Mouse (Mus musculus) forebrain, embryonic 15.5 days (tissue): Measurements from ENCODE around the gene Mvp. TPM values are rescaled to one million over a fixed set of nuclear protein-coding genes. Genes with fewer than 3 reads are reported as not detected.
A peak's percentile ranks its signal among the peaks of the same experiment; 100 is the strongest.

Source experiments
- ATAC-seq: fragments of 200-750 bp; cut with Nextera tagmentation; replicated peaks from 2 replicates; pipeline ENCODE4 v1.8.0; 2017; ENCODE audit warnings: mild to moderate bottlenecking, moderate TSS enrichment, moderate library complexity
- H3K27ac ChIP-seq: fragments of 300-500 bp; sonication (generic); replicated peaks from 2 replicates; pipeline ENCODE4 v1.5.1; 2015; ENCODE audit warnings: mild to moderate bottlenecking, inconsistent platforms
- H3K27me3 ChIP-seq: fragments of 300-500 bp; sonication (generic); 2 replicates; pipeline ENCODE4 v1.6.1; 2015; ENCODE audit warnings: inconsistent platforms
- H3K36me3 ChIP-seq: fragments of 300-500 bp; sonication (generic); 2 replicates; pipeline ENCODE4 v1.6.1; 2015; ENCODE audit warnings: mild to moderate bottlenecking, inconsistent platforms
- H3K4me1 ChIP-seq: fragments of 300-500 bp; sonication (generic); 2 replicates; pipeline ENCODE4 v1.6.1; 2015; ENCODE audit warnings: inconsistent platforms
- H3K4me2 ChIP-seq: fragments of 300-500 bp; sonication (generic); replicated peaks from 2 replicates; pipeline ENCODE4 v1.6.1; 2015; ENCODE audit warnings: mild to moderate bottlenecking, inconsistent platforms
- H3K4me3 ChIP-seq: fragments of 300-500 bp; sonication (generic); 2 replicates; pipeline ENCODE4 v1.5.1; 2015; ENCODE audit warnings: mild to moderate bottlenecking, inconsistent platforms
- H3K9ac ChIP-seq: fragments of 300-500 bp; sonication (generic); replicated peaks from 2 replicates; pipeline ENCODE4 v1.6.1; 2015; ENCODE audit warnings: mild to moderate bottlenecking, inconsistent platforms
- H3K9me3 ChIP-seq: fragments of 300-500 bp; sonication (generic); 2 replicates; pipeline ENCODE4 v1.6.1; 2016; ENCODE audit warnings: inconsistent platforms
- WGBS: fragments of 180-500 bp; shearing (Covaris S2); methylation state at CpG from one replicate; pipeline ENCODE4 v1.1.7; 2015; ENCODE audit warnings: mixed read lengths; 5-methylcytosine and 5-hydroxymethylcytosine counted together
- polyA plus RNA-seq: library from polyadenylated mRNA; unstranded; fragments of >200 nt; fragmentation: Nextera tagmentation; extraction: Ambion mirVana; gene quantifications from 2 replicates; pipeline ENCODE4 v1.2.1, GENCODE M21; 2015

The Mvp gene
- 3.0 and 3.5 TPM in 2 replicates for polyA plus RNA-seq

DNA sequence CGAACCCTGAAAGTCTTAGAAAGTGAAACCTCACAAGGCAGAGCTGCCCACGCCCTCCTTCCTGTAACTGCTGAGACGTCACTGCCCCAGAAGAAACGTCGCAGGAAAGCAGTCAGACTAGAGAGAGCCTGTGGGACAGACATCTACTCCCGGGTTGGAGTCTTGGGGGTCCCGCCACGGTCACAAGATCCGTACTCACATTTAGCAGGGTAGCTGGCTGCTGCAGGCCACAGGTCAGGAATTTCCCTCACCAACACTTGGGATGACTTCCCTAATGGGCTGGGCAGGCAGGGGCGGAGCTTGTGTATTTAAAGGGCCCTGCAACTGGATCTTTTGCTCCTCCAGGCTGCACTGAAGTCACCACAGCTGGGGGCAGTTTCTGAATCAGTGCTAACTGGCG is at the start of gene Mvp:
Gene Mvp (minus strand): TSS at position 302 of the 400 bp plus-strand sequence.
- WGBS = 76% methylated on average over 11 of the region's 11 CpGs
- H3K9me3 ChIP-seq = no peaks in the 10 kb centered on the region
- H3K36me3 ChIP-seq = peaks cover 17% of the 10 kb centered on the region
- no peak for ATAC-seq
- peak within 1 kb of the TSS; percentile 7; the same call in 1 of the 2 replicates for H3K4me2 ChIP-seq
- peaks cover 44% of the 10 kb centered on the region for H3K4me1 ChIP-seq
- H3K9ac ChIP-seq = no peak within 1 kb of the TSS
- no peaks in the 10 kb centered on the region for H3K27me3 ChIP-seq
- peak within 1 kb of the TSS; percentile 6; the same call in 1 of the 2 replicates for H3K4me3 ChIP-seq
- peak within 1 kb of the TSS; percentile 98; the same call in 1 of the 2 replicates for H3K27ac ChIP-seq

DNA sequence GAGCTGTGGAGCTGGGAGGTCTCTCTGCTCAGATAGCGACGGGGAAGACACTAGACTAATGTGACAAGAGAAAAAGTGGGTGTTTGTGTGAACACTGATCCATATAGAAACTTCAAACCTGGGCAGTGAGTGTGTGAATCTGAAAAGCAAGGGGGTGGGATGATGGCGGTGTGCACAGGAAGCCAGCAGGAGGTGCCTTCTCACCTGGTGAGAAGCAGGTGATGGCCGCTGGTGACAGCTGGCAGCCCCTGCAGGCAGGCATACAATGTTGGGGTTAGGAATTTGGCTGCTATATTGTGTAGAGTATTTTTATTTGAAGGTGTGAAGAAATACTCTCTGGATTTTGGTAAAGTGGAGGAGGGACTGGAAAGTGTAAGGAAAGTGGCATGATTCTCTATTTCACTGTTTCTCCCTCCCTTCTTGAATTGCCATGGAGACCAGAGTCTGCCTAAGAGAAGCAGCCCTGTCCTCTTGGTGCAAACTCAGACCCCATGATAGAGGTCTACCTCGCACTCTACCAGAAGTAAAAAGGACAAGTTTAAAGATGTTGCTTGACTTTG is 40.7 kb upstream of the Mvp start:
- Histone ChIP-seq H3K27me3 (no peaks in the 10 kb centered on the region), H3K9ac (no peak overlapping the region), H3K4me2 (no peak overlapping the region), H3K36me3 (no peaks in the 10 kb centered on the region), H3K4me3 (no peak overlapping the region), H3K27ac (no peak overlapping the region), H3K4me1 (no peaks in the 10 kb centered on the region), H3K9me3 (no peaks in the 10 kb centered on the region)
- ATAC-seq = no peak
- WGBS = 79% methylated on average over 5 of the region's 5 CpGs

DNA sequence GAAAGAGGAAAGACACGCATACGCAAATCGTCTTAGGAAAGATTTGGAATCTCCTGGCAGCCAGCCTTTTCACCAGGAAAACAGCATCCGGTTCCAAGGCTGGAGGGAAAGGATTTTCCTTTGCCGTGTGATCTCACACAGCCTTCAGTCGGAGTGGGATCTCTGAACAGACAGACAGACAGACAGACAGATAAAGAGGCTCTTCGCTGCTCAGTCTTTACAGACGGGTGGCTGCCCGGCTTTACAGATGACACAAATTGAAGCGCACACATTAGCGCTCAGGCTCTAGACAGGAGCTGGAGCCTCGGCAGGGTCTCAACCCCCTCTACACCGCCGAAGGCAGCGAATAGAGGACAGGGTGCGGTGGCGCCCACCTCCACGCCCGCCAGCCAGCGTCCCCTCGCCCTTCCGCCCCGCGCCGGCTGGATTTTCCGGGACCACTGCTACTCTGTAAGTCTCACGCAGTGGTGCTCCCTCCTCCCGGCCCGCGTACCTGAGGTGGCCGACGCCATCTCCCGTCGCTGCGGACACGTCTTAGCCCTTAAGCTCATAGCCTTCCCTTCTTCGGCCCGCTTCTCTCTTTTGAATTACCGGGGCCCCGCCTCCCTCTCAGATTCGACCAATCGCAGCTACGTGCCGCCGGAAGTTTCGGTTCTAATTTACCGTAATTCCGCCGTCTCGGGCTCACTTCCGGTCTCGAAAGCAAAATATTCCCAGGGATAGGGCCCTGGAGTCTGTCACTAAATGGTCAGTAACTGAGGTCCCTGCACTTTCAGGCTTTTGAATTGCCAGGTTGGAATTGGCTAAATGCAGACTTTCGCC is 27.6 kb upstream of the Mvp start, which contains the start of gene Kif22:
Gene Kif22 (minus strand): TSS at position 621 of the 822 bp plus-strand sequence.
- H3K4me2 ChIP-seq = peak within 1 kb of the TSS; percentile 90
- no peaks in the 10 kb centered on the region for H3K36me3 ChIP-seq
- WGBS = under 1% methylated on average over 53 of the region's 53 CpGs
- peak within 1 kb of the TSS; percentile 69 for H3K4me3 ChIP-seq
- peaks cover 18% of the 10 kb centered on the region for H3K4me1 ChIP-seq
- H3K27ac ChIP-seq = peak within 1 kb of the TSS; percentile 64
- H3K9ac ChIP-seq = peak within 1 kb of the TSS; percentile 69
- ATAC-seq = peak; percentile 86
- no peaks in the 10 kb centered on the region for H3K9me3 ChIP-seq
- H3K27me3 ChIP-seq = no peaks in the 10 kb centered on the region

DNA sequence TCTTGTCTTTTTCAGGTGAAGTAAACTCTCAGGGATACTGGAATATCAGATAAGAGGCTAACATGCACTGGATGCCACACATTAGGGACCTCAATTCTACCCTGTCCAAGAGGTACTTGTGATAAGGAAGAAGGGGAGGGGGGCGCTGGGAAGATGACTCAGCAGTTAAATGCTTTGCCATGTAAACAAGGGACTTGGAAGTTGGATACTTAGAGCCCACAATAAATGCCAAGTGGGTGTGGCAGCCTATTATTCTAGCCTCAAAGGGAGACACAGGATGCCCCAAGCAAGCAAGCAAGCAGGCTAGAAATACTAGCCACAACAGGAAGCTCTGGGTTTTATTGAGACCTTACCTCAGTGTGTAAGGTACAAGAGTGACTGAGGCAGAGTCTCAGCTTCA is 16.8 kb upstream of the Mvp start:
- Histone ChIP-seq H3K36me3 (peaks cover 5% of the 10 kb centered on the region; the same call in 1 of the 2 replicates), H3K27me3 (no peaks in the 10 kb centered on the region), H3K4me3 (no peak overlapping the region), H3K9ac (no peak overlapping the region), H3K27ac (no peak overlapping the region), H3K9me3 (no peaks in the 10 kb centered on the region), H3K4me1 (peaks cover 9% of the 10 kb centered on the region), H3K4me2 (no peak overlapping the region)
- no peak for ATAC-seq
- 86% methylated on average over 1 of the region's 1 CpGs for WGBS

DNA sequence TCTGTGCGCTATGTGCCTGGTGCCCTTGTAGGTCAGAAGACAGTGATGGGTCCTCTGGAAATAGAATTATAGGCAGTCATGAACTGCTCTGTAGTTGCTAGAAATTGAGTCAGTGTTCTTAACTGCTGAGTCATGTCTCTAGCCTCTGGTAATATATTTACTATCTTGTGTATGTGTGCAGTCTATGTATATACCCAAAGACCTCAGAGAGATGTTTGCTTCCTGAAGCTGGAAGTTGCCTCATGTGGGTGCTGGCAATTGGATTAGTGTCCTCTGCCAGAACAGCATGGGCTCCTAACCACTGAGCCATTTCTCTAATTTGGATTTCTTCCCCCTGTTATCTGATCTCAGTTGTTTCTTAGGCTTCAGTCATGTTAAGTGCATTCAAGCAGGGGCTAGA is 15.8 kb upstream of the Mvp start:
- Histone ChIP-seq H3K9me3 (no peaks in the 10 kb centered on the region), H3K4me3 (no peak overlapping the region), H3K4me2 (no peak overlapping the region), H3K9ac (no peak overlapping the region), H3K4me1 (peaks cover 9% of the 10 kb centered on the region), H3K27ac (no peak overlapping the region), H3K36me3 (peaks cover 5% of the 10 kb centered on the region; the same call in 1 of the 2 replicates), H3K27me3 (no peaks in the 10 kb centered on the region)
- 100% methylated on average over 1 of the region's 1 CpGs for WGBS
- no peak for ATAC-seq

DNA sequence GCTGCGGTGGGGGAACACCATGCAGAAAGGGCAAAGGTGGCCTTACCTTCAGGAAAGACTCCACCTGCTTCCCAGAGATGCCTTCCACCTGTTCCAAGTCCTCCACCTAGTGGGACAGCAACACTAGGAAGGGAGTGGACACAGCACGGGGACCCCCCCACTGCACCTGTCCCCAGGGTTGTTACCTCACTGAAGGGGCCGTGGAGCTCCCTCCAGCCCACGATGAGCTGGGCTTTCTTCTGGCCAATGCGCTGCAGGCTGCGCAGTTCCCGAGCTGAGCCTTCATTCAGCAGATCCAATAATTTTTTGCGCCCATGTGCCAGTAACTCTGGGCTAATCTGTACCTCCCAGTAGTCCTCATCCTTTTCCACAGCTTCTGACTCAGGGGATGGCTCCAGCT is 13.5 kb upstream of the Mvp start:
- Histone ChIP-seq H3K4me2 (peak overlapping the region; percentile 61), H3K9ac (peak overlapping the region; percentile 57), H3K27me3 (no peaks in the 10 kb centered on the region), H3K36me3 (peaks cover 16% of the 10 kb centered on the region), H3K9me3 (no peaks in the 10 kb centered on the region), H3K4me1 (peaks cover 31% of the 10 kb centered on the region), H3K4me3 (peak overlapping the region; percentile 96), H3K27ac (peak overlapping the region; percentile 99)
- ATAC-seq = peak; percentile 12; the same call in 1 of the 2 replicates
- 55% methylated on average over 8 of the region's 8 CpGs for WGBS

DNA sequence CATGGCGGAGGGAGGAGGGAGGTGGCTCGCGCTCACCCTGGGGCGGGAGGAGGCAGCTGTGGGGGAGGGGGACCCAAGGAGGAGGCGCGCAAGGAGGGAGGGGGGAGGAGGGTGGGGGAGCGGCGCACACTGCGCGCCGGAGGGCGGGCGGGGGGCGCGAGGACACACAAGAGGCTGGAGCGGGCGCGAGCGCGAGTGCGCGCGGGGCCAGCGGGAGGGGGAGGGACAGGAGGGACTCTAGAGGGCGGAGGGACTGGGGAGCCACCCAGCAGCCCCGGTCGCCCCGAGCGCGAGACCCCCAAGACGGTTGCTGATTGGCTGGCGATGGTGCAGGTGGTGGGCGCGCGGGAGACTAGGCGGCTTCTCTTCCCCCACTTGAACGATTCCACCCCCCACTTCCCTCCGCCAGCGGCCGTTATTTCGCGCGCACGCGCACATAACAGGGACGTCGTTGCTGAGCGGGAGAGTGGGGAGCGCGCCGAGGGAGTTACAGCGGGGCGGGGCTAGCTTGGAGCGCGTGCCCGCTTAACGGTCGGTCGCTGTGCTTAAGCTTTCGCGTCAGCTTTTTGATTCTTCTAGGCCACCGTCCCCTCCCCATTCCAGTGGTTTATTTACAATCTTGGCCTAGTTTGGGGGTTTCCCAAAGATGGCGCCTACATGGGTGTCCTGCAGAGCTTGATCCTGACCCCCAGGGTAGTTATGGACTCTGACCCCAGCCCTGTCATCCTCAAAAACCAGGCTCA is 12.7 kb upstream of the Mvp start, which contains the start of gene Maz:
Gene Maz (minus strand): TSS at position 54 of the 743 bp plus-strand sequence.
- peak within 1 kb of the TSS; percentile 99 for H3K27ac ChIP-seq
- WGBS = under 1% methylated on average over 43 of the region's 63 CpGs
- H3K36me3 ChIP-seq = peaks cover 23% of the 10 kb centered on the region
- ATAC-seq = peak; percentile 92
- peak within 1 kb of the TSS; percentile 91 for H3K9ac ChIP-seq
- H3K4me1 ChIP-seq = peaks cover 39% of the 10 kb centered on the region
- H3K4me2 ChIP-seq = peak within 1 kb of the TSS; percentile 97
- no peaks in the 10 kb centered on the region for H3K9me3 ChIP-seq
- no peaks in the 10 kb centered on the region for H3K27me3 ChIP-seq
- H3K4me3 ChIP-seq = peak within 1 kb of the TSS; percentile 96

DNA sequence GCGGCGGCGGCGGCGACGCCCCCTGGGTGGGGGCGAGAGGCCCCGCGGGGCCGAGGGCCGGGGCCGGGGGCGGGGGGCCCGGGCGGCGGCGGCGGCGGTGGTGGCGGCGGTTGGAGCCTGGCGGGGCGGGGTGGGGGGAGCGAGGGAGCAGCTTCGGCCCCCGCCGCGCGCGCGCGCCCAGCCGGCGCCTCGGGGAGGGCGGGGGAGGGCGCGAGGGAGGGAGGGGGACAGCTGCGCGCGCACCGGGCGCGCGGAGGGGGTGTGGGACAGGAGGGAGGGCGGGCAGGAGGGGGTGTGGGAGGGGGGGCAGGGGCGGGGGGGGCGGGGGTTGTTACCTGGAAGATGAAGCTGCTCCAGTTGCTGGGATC is 12.2 kb upstream of the Mvp start:
- 0% methylated on average over 1 of the region's 48 CpGs for WGBS
- H3K9ac ChIP-seq = peak overlapping the region; percentile 91
- no peak for ATAC-seq

DNA sequence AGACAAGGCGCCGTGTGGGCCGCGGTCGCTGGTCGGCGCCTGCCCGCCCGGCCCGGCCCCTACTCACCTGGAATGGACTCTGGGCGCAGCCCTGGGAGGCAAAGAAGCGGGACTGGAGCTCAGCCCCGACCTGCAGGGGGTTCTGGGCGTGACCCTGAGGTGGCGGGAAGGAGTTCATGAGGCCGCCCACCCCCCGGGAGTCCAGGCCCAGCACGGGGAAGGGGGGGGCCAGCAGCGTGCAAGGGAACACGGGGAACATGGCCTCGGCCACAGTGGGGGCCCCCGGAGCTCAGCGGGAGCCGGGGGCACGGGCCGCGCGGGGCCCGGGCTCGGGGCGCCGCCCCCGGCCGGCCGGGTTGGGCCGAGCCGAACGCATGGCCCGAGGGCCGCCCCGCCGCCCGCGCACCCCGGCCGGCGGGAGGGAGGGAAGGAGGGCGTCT is 11.8 kb upstream of the Mvp start:
- peak overlapping the region; percentile 91 for H3K9ac ChIP-seq
- peak overlapping the region; percentile 97 for H3K4me2 ChIP-seq
- H3K9me3 ChIP-seq = no peaks in the 10 kb centered on the region
- H3K27ac ChIP-seq = peak overlapping the region; percentile 99
- H3K4me1 ChIP-seq = peaks cover 48% of the 10 kb centered on the region
- WGBS = under 1% methylated on average over 27 of the region's 48 CpGs
- H3K36me3 ChIP-seq = peaks cover 25% of the 10 kb centered on the region
- peak overlapping the region; percentile 96 for H3K4me3 ChIP-seq
- peak; percentile 6; the same call in 1 of the 2 replicates for ATAC-seq
- H3K27me3 ChIP-seq = no peaks in the 10 kb centered on the region

More for the DNA sequence above, 12.2 kb upstream of the Mvp start:
- peaks cover 44% of the 10 kb centered on the region for H3K4me1 ChIP-seq
- peak overlapping the region; percentile 97 for H3K4me2 ChIP-seq
- no peaks in the 10 kb centered on the region for H3K27me3 ChIP-seq
- peak overlapping the region; percentile 96 for H3K4me3 ChIP-seq
- H3K9me3 ChIP-seq = no peaks in the 10 kb centered on the region
- H3K36me3 ChIP-seq = peaks cover 25% of the 10 kb centered on the region
- H3K27ac ChIP-seq = peak overlapping the region; percentile 99

DNA sequence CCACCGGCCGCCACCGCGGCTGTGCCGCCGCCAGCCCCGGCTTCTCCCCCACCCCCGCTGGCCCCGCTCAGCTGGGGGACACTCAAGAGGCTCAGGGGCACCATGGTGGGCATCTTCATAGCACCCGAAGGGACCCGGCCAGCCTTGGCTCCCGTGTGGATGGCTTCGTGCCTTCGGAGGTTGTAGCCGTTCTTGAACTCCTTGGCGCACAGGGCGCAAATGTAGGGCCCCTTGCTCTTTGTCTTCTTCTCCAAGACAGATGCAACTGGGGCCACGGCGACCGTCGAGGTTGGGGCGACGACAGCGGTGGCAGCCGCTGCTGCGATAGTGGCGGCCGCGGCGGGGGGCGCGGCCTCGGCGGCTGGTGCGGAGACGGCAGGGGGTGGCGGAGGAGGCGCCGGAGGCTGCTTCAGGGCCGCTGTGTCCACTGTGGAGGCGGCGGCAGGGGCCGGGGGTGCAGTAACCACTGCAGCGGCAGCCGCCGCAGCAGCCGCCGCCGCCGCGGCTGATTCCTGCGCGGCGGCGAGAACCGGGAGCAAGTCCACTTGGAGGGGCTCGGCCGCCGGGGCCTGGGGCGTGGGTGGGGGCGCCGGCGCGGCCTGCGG is 11.2 kb upstream of the Mvp start:
- peak; percentile 0; the same call in 1 of the 2 replicates for ATAC-seq
- Histone ChIP-seq H3K9ac (peak overlapping the region; percentile 91), H3K9me3 (no peaks in the 10 kb centered on the region), H3K27me3 (no peaks in the 10 kb centered on the region), H3K27ac (peak overlapping the region; percentile 99), H3K4me3 (peak overlapping the region; percentile 96), H3K36me3 (peaks cover 25% of the 10 kb centered on the region), H3K4me2 (peak overlapping the region; percentile 97), H3K4me1 (peaks cover 54% of the 10 kb centered on the region)
- 0% methylated on average over 46 of the region's 65 CpGs for WGBS

DNA sequence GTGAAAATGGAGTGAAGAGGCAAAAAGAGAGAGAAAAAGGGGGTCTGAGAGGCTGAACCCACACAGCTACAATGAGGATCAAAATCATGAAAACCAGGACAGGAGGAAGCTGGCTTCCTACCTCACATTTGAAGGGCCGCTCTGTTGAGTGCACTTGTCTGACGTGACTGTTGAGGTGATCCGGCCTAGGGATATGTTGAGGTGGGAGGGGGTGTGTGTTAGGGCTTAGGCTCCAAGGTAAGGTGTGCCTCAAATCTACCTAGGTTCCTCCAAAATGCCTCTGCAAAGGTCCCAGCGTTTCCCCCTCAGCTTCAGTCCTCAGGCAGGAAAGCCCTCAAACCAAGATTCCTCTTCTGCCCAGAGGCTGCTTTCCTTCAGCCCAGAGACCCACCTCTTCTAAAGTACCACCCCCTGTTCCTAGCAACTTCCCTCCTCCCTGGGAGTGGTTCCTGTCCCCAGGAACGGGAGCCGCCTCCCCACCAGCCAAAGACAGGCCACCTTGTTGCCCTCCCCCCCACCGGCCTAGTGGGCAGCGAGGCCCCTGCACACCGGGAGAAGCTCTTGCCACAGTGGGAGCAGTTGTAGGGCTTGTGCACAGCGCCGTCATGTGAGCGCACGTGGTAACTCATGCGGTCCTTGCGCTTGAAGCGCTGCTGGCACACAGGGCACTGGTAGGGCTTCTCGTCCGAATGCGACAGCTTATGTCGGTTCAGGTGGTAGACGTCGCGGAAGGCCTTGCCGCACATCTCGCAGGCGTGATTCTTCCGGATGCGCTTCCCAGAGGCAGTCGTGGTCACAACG is 10.5 kb upstream of the Mvp start:
- peak; percentile 55 for ATAC-seq

More for the DNA sequence above, 10.5 kb upstream of the Mvp start:
- Histone ChIP-seq H3K27me3 (no peaks in the 10 kb centered on the region), H3K4me1 (peaks cover 61% of the 10 kb centered on the region), H3K9me3 (no peaks in the 10 kb centered on the region), H3K36me3 (peaks cover 25% of the 10 kb centered on the region), H3K4me2 (peak overlapping the region; percentile 97), H3K4me3 (peak overlapping the region; percentile 96), H3K9ac (peak overlapping the region; percentile 91), H3K27ac (peak overlapping the region; percentile 99)
- WGBS = under 1% methylated on average over 30 of the region's 30 CpGs
